Mouse (Mus musculus) layer of hippocampus, postnatal 10 days (tissue): ENCODE results near the gene Zfp648. TPM values are rescaled to one million over a fixed set of nuclear protein-coding genes. Genes with fewer than 3 reads are reported as not detected.

Experiments used
- DNase-seq, 2 experiments: peaks; one replicate each; pipeline ENCODE4 v3.0.0; 2021; ENCODE audit warnings: low spot score in 2 of 2
- total RNA-seq, 2 experiments: library from RNA; stranded (reverse); gene quantifications; 2 replicates each; pipeline ENCODE4 v1.2.3; 2021

Gene Zfp648
- total RNA-seq, 2 experiments from 2014 or later, result 0.29 to 0.43 TPM

GRCm38 (mm10) chr1:154219991-154220390, 19.0 kb downstream of the Zfp648 start:
- DNase-seq, result no peak

- no peak for DNase-seq
These were observed 19.6 kb downstream of the Zfp648 start for GRCm38 (mm10) chr1:154220566-154220965.

GRCm38 (mm10) chr1:154223807-154224207, 22.8 kb downstream of the Zfp648 start:
- peak in 1 of 2 experiments; percentile 57 for DNase-seq

DNA sequence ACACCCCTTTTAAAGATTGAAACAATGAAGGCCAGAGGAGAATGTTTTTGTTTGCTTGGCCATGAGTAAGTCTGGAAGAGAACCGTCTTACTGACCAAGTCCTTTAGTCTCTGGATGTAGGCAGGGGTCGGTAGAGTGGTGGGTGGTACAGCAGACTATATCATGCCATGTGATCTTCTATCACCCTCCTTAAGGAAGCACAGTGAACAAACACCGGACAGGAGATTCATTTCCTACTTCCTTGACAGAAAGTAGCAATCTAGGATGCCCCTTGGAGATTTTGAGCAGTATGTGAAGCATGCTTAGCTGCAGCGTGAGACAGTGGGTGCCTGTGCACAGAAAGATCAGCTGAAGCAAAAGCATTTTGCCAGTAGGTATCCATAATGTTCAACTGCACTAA, 31.6 kb downstream of the Zfp648 start:
- DNase-seq, result no peak

GRCm38 (mm10) chr1:154233033-154233432, 32.0 kb downstream of the Zfp648 start:
- no peak for DNase-seq

GRCm38 (mm10) chr1:154234814-154235213, 33.8 kb downstream of the Zfp648 start:
- DNase-seq, result no peak

- DNase-seq, result no peak
These were observed 37.9 kb downstream of the Zfp648 start for GRCm38 (mm10) chr1:154238876-154239275.

- no peak for DNase-seq
These were observed 50.2 kb downstream of the Zfp648 start for GRCm38 (mm10) chr1:154251186-154251585.

DNA sequence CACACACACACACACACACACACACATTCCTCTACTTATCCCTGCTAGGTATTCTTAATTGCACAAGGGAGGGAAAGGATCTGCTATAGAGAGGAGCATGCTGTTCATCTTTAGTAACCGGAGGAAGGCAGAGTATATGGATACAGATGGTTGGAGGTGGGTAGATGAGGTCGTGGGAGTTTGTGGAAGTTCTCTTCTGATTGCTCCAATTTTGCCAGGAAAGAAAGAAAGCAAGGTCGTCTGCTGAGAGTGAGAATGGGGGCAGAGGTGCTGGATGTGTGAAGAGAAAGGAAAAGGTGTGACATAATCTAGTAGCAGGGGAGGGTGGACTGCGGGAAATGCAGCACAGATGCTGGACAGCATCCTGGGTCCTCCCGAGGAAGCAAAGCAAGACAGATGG, 51.8 kb downstream of the Zfp648 start:
- no peak for DNase-seq
